Mouse (Mus musculus): ENCODE data around the gene Gstm3.
"Not testable (repeated sequence)": the region's sequence is repeated elsewhere in the genome, so short reads cannot be mapped to it uniquely, and the experiment has no call there.

Gstm3 gene

GRCm38 (mm10) chr3:107974237-107974636 is 5.2 kb upstream of the Gstm3 start:
- DNase-seq (ENCODE audit: low read depth, low spot score), result no peak

- DNase-seq (ENCODE audit: low read depth, low spot score), result no peak
Observed at GRCm38 (mm10) chr3:107972070-107972469, 3.0 kb upstream of the Gstm3 start.

- not testable (repeated sequence) for DNase-seq (ENCODE audit: low read depth, low spot score)
Observed at GRCm38 (mm10) chr3:107971101-107971500, 2.0 kb upstream of the Gstm3 start.

- no peak for DNase-seq (ENCODE audit: low read depth, low spot score)
Observed at GRCm38 (mm10) chr3:107966631-107967030, 2.5 kb downstream of the Gstm3 start.

- no peak for DNase-seq (ENCODE audit: low read depth, low spot score)
Observed at GRCm38 (mm10) chr3:107965592-107965991, 3.5 kb downstream of the Gstm3 start.

GRCm38 (mm10) chr3:107964656-107965308 is 4.3 kb downstream of the Gstm3 start:
- DNase-seq (ENCODE audit: low read depth, low spot score), result no peak

GRCm38 (mm10) chr3:107964026-107964425 is 5.1 kb downstream of the Gstm3 start:
- no peak for DNase-seq (ENCODE audit: low read depth, low spot score)

- DNase-seq (ENCODE audit: low read depth, low spot score), result not testable (repeated sequence)
Observed at GRCm38 (mm10) chr3:107955260-107955659, 13.8 kb downstream of the Gstm3 start.

- DNase-seq (ENCODE audit: low read depth, low spot score), result no peak
Observed at GRCm38 (mm10) chr3:107953906-107954305, 15.2 kb downstream of the Gstm3 start.

GRCm38 (mm10) chr3:107953328-107953755 is 15.7 kb downstream of the Gstm3 start:
- DNase-seq (ENCODE audit: low read depth, low spot score), result peak; percentile 52

GRCm38 (mm10) chr3:107950531-107950930 is 18.6 kb downstream of the Gstm3 start:
- DNase-seq (ENCODE audit: low read depth, low spot score), result no peak

GRCm38 (mm10) chr3:107949461-107949860 is 19.6 kb downstream of the Gstm3 start:
- not testable (repeated sequence) for DNase-seq (ENCODE audit: low read depth, low spot score)

GRCm38 (mm10) chr3:107945729-107946128 is 23.4 kb downstream of the Gstm3 start:
- DNase-seq (ENCODE audit: low read depth, low spot score), result no peak

GRCm38 (mm10) chr3:107943239-107943990 is 25.7 kb downstream of the Gstm3 start, which contains the start of gene Gstm6:
Gstm6 (minus strand) TSS chr3:107943749.
- peak; percentile 75 for DNase-seq (ENCODE audit: low read depth, low spot score)

- DNase-seq (ENCODE audit: low read depth, low spot score), result no peak
Observed at GRCm38 (mm10) chr3:107941261-107941660, 27.8 kb downstream of the Gstm3 start.

- DNase-seq (ENCODE audit: low read depth, low spot score), result no peak
Observed at GRCm38 (mm10) chr3:107940524-107940923, 28.6 kb downstream of the Gstm3 start.

GRCm38 (mm10) chr3:107939830-107940229 is 29.3 kb downstream of the Gstm3 start:
- DNase-seq (ENCODE audit: low read depth, low spot score), result no peak

- no peak for DNase-seq (ENCODE audit: low read depth, low spot score)
Observed at GRCm38 (mm10) chr3:107939403-107939802, 29.7 kb downstream of the Gstm3 start.

GRCm38 (mm10) chr3:107935888-107936287 is 33.2 kb downstream of the Gstm3 start:
- DNase-seq (ENCODE audit: low read depth, low spot score), result no peak

- DNase-seq (ENCODE audit: low read depth, low spot score), result no peak
Observed at GRCm38 (mm10) chr3:107935268-107935667, 33.8 kb downstream of the Gstm3 start.

- DNase-seq (ENCODE audit: low read depth, low spot score), result no peak
Observed at GRCm38 (mm10) chr3:107932128-107932527, 37.0 kb downstream of the Gstm3 start.

GRCm38 (mm10) chr3:107931670-107932069 is 37.4 kb downstream of the Gstm3 start, which contains the start of gene Gstm7:
Gstm7 (minus strand) TSS chr3:107931817.
- DNase-seq (ENCODE audit: low read depth, low spot score), result peak; percentile 92

GRCm38 (mm10) chr3:107931134-107931533 is 37.9 kb downstream of the Gstm3 start:
- no peak for DNase-seq (ENCODE audit: low read depth, low spot score)
